Mouse (Mus musculus): ENCODE measurements at regions not wholly inside any gene's neighbourhood (a gene's known extent, or its start where the extent isn't known, plus 50 kb on each side); places are given as distances from the start of the nearest gene placed in this dataset.

- TF ChIP-seq POLR2A (IDR thresholded peaks at IDR 0.05; ENCODE audit: low read depth, low read length), result no peak
- TF ChIP-seq NRF1 (IDR thresholded peaks at IDR 0.05; ENCODE audit: low read depth, low read length), result no peak
- TF ChIP-seq MEF2A (IDR thresholded peaks at IDR 0.05; ENCODE audit: borderline replicate concordance, low read depth, low read length), result no peak
- TF ChIP-seq E2F4 (IDR thresholded peaks at IDR 0.05; ENCODE audit: insufficient replicate concordance, low read depth, low read length), result no peak
- no peak for TF ChIP-seq EP300 (IDR thresholded peaks at IDR 0.05; ENCODE audit: low read length)
- no peak for TF ChIP-seq CTCF (conservative IDR thresholded peaks at IDR 0.05 in 1 of 2, IDR thresholded peaks at IDR 0.05 in 1 of 2; ENCODE audit: low read depth in 2 of 2, low read length in 2 of 2)
- no peak for TF ChIP-seq TBP (conservative IDR thresholded peaks at IDR 0.05; ENCODE audit: low read depth, low read length)
- no peak for TF ChIP-seq USF2 (conservative IDR thresholded peaks at IDR 0.05; ENCODE audit: low read depth, low read length)
- no peak for TF ChIP-seq JUN (IDR thresholded peaks at IDR 0.05; ENCODE audit: insufficient read depth, low read depth, low read length)
- TF ChIP-seq ZKSCAN1 (IDR thresholded peaks at IDR 0.05; ENCODE audit: borderline replicate concordance, low read depth, low read length), result no peak
- no peak for TF ChIP-seq BHLHE40 (IDR thresholded peaks at IDR 0.05; ENCODE audit: low read depth, low read length)
- no peak for TF ChIP-seq HCFC1 (IDR thresholded peaks at IDR 0.05; ENCODE audit: low read depth, low read length)
- no peak for TF ChIP-seq MAFK (IDR thresholded peaks at IDR 0.05; ENCODE audit: insufficient replicate concordance, low read length)
These were observed 206.8 kb upstream of the Itga1 start for GRCm38 (mm10) chr13:115308586-115308985.
